Mouse (Mus musculus): ENCODE measurements around the gene Cmtr2. TPM values are rescaled to one million over a fixed set of nuclear protein-coding genes. Genes with fewer than 3 reads are reported as not detected.

Gene Cmtr2
- total RNA-seq, 2 experiments from 2014 or later = 5.9 TPM

GRCm38 (mm10) chr8:110273394-110273793 is 57.9 kb downstream of the Cmtr2 start:
- no peak for DNase-seq (ENCODE audit: low spot score in 2 of 2)
- no peak overlapping the region for H3K27ac ChIP-seq
- TF ChIP-seq CTCF (conservative IDR thresholded peaks at IDR 0.05) = peak; percentile 55
- H3K4me3 ChIP-seq = no peak overlapping the region

Other genes with a start within 250 kb of the Cmtr2 start
- not detected for gene Tat, start 225.2 kb upstream of the Cmtr2 start, total RNA-seq (2021)
- not detected for gene Chst4, start 175.9 kb upstream of the Cmtr2 start, total RNA-seq (2021)
- gene Zfp612, start 135.9 kb upstream of the Cmtr2 start, total RNA-seq (2021) = 10 to 100 TPM; 25.7 to 31.6 TPM
- gene Gm21964, start 114.5 kb upstream of the Cmtr2 start, total RNA-seq (2021) = not detected
- not detected for gene Gm17720, start 112.9 kb upstream of the Cmtr2 start, total RNA-seq (2021)
- gene Calb2, start 47.5 kb upstream of the Cmtr2 start, total RNA-seq (2021) = 10 to 100 TPM; 32.4 to 41.5 TPM
- under 1 TPM; 0.42 to 0.67 TPM for gene Hydin, start 51.3 kb downstream of the Cmtr2 start, total RNA-seq (2021)